Mouse (Mus musculus) layer of hippocampus, adult 9-10 months (tissue): Measurements from ENCODE around the gene Hs6st2.

ENCODE experiments used
- DNase-seq: peaks from one replicate; pipeline ENCODE4 v3.0.0; 2022; ENCODE audit warnings: low spot score

Hs6st2 gene

GRCm38 (mm10) chrX:51585444-51585843 is 96.2 kb downstream of the Hs6st2 start:
- no peak for DNase-seq

- DNase-seq = no peak
Measured at GRCm38 (mm10) chrX:51581704-51582103, 100.0 kb downstream of the Hs6st2 start.

GRCm38 (mm10) chrX:51561880-51562279 is 119.8 kb downstream of the Hs6st2 start:
- DNase-seq = no peak

GRCm38 (mm10) chrX:51539626-51540025 is 142.0 kb downstream of the Hs6st2 start:
- no peak for DNase-seq

- no peak for DNase-seq
Measured at GRCm38 (mm10) chrX:51537082-51537481, 144.6 kb downstream of the Hs6st2 start.

- DNase-seq = no peak
Measured at GRCm38 (mm10) chrX:51535226-51535625, 146.4 kb downstream of the Hs6st2 start.

- no peak for DNase-seq
Measured at GRCm38 (mm10) chrX:51531136-51531535, 150.5 kb downstream of the Hs6st2 start.

GRCm38 (mm10) chrX:51528601-51529000 is 153.1 kb downstream of the Hs6st2 start:
- DNase-seq = no peak

- no peak for DNase-seq
Measured at GRCm38 (mm10) chrX:51514831-51515230, 166.8 kb downstream of the Hs6st2 start.

- DNase-seq = no peak
Measured at GRCm38 (mm10) chrX:51506526-51506925, 175.1 kb downstream of the Hs6st2 start.

GRCm38 (mm10) chrX:51505691-51506090 is 176.0 kb downstream of the Hs6st2 start:
- DNase-seq = no peak

- no peak for DNase-seq
Measured at GRCm38 (mm10) chrX:51503781-51504471, 177.7 kb downstream of the Hs6st2 start.

- no peak for DNase-seq
Measured at GRCm38 (mm10) chrX:51497831-51498230, 183.8 kb downstream of the Hs6st2 start.

- no peak for DNase-seq
Measured at GRCm38 (mm10) chrX:51488374-51488773, 193.3 kb downstream of the Hs6st2 start.

GRCm38 (mm10) chrX:51469411-51469810 is 212.2 kb downstream of the Hs6st2 start:
- no peak for DNase-seq

- DNase-seq = no peak
Measured at GRCm38 (mm10) chrX:51461413-51461812, 220.2 kb downstream of the Hs6st2 start.

GRCm38 (mm10) chrX:51443366-51443765 is 238.3 kb downstream of the Hs6st2 start:
- no peak for DNase-seq

- DNase-seq = no peak
Measured at GRCm38 (mm10) chrX:51431706-51432105, 249.9 kb downstream of the Hs6st2 start.

- DNase-seq = no peak
Measured at GRCm38 (mm10) chrX:51425031-51425430, 256.6 kb downstream of the Hs6st2 start.

- DNase-seq = no peak
Measured at GRCm38 (mm10) chrX:51410289-51410688, 271.4 kb downstream of the Hs6st2 start.

GRCm38 (mm10) chrX:51397457-51397856 is 284.2 kb downstream of the Hs6st2 start:
- DNase-seq = peak; percentile 6

GRCm38 (mm10) chrX:51374670-51375069 is 307.0 kb downstream of the Hs6st2 start:
- peak; percentile 65 for DNase-seq

- no peak for DNase-seq
Measured at GRCm38 (mm10) chrX:51372477-51373239, 309.0 kb downstream of the Hs6st2 start.
